Mouse (Mus musculus): Measurements from ENCODE around the gene Bcl2l1. TPM values are rescaled to one million over a fixed set of nuclear protein-coding genes. Genes with fewer than 3 reads are reported as not detected.

Gene Bcl2l1
- polyA plus RNA-seq, 1 experiment from 2014 or later, result 179 TPM

GRCm38 (mm10) chr2:152775357-152775756, 56.2 kb downstream of the Bcl2l1 start:
- ATAC-seq, result no peak
- 81% methylated on average over 4 of the region's 4 CpGs for WGBS

GRCm38 (mm10) chr2:152772231-152772630, 59.3 kb downstream of the Bcl2l1 start:
- no peak overlapping the region for H3K4me3 ChIP-seq (ENCODE audit: low read depth, low read length)
- ATAC-seq, result no peak
- H3K9ac ChIP-seq (ENCODE audit: low read length), result no peak overlapping the region
- H3K9me3 ChIP-seq (replicated peaks; ENCODE audit: control insufficient read depth, low read length), result no peaks in the 10 kb centered on the region
- H3K4me2 ChIP-seq (ENCODE audit: low read length), result no peak overlapping the region
- 21% methylated on average over 1 of the region's 1 CpGs for WGBS
- H3K27ac ChIP-seq (ENCODE audit: low read depth, low read length), result no peak overlapping the region
- no peaks in the 10 kb centered on the region for H3K4me1 ChIP-seq (ENCODE audit: control insufficient read depth, insufficient read depth, low read length)
- no peak for DNase-seq (ENCODE audit: low spot score)
- H3K27me3 ChIP-seq (replicated peaks; ENCODE audit: control insufficient read depth, insufficient read depth, low read length), result no peaks in the 10 kb centered on the region
- no peaks in the 10 kb centered on the region for H3K36me3 ChIP-seq (ENCODE audit: control insufficient read depth, insufficient read depth, low read length)

More at GRCm38 (mm10) chr2:152775357-152775756, 56.2 kb downstream of the Bcl2l1 start:
- H3K9ac ChIP-seq (ENCODE audit: low read length), result no peak overlapping the region
- no peaks in the 10 kb centered on the region for H3K27me3 ChIP-seq (replicated peaks; ENCODE audit: control insufficient read depth, insufficient read depth, low read length)
- no peak for DNase-seq (ENCODE audit: low spot score)
- no peak overlapping the region for H3K4me3 ChIP-seq (ENCODE audit: low read depth, low read length)
- H3K36me3 ChIP-seq (ENCODE audit: control insufficient read depth, insufficient read depth, low read length), result peaks cover 15% of the 10 kb centered on the region; the same call in 1 of the 2 replicates
- H3K27ac ChIP-seq (ENCODE audit: low read depth, low read length), result no peak overlapping the region
- H3K4me1 ChIP-seq (ENCODE audit: control insufficient read depth, insufficient read depth, low read length), result no peaks in the 10 kb centered on the region
- no peak overlapping the region for H3K4me2 ChIP-seq (ENCODE audit: low read length)
- no peaks in the 10 kb centered on the region for H3K9me3 ChIP-seq (replicated peaks; ENCODE audit: control insufficient read depth, low read length)

- Histone ChIP-seq H3K9ac (ENCODE audit: low read length) (no peak overlapping the region), H3K27ac (ENCODE audit: low read depth, low read length) (no peak overlapping the region), H3K4me3 (ENCODE audit: low read depth, low read length) (no peak overlapping the region), H3K27me3 (replicated peaks; ENCODE audit: control insufficient read depth, insufficient read depth, low read length) (no peaks in the 10 kb centered on the region), H3K9me3 (replicated peaks; ENCODE audit: control insufficient read depth, low read length) (no peaks in the 10 kb centered on the region), H3K4me1 (ENCODE audit: control insufficient read depth, insufficient read depth, low read length) (no peaks in the 10 kb centered on the region), H3K4me2 (ENCODE audit: low read length) (no peak overlapping the region), H3K36me3 (ENCODE audit: control insufficient read depth, insufficient read depth, low read length) (no peaks in the 10 kb centered on the region)
- 88% methylated on average over 9 of the region's 9 CpGs for WGBS
- DNase-seq (ENCODE audit: low spot score) (no peak), ATAC-seq (no peak)
Measured at GRCm38 (mm10) chr2:152771571-152771970, 60.0 kb downstream of the Bcl2l1 start.

GRCm38 (mm10) chr2:152769677-152770076, 61.9 kb downstream of the Bcl2l1 start:
- no peak overlapping the region for H3K27ac ChIP-seq (ENCODE audit: low read depth, low read length)
- H3K27me3 ChIP-seq (replicated peaks; ENCODE audit: control insufficient read depth, insufficient read depth, low read length), result no peaks in the 10 kb centered on the region
- no peak overlapping the region for H3K9ac ChIP-seq (ENCODE audit: low read length)
- WGBS, result 93% methylated on average over 7 of the region's 7 CpGs
- H3K4me2 ChIP-seq (ENCODE audit: low read length), result no peak overlapping the region
- H3K9me3 ChIP-seq (replicated peaks; ENCODE audit: control insufficient read depth, low read length), result no peaks in the 10 kb centered on the region
- no peaks in the 10 kb centered on the region for H3K36me3 ChIP-seq (ENCODE audit: control insufficient read depth, insufficient read depth, low read length)
- DNase-seq (ENCODE audit: low spot score), result no peak
- no peak overlapping the region for H3K4me3 ChIP-seq (ENCODE audit: low read depth, low read length)
- no peak for ATAC-seq
- peaks cover 2% of the 10 kb centered on the region; the same call in 1 of the 2 replicates for H3K4me1 ChIP-seq (ENCODE audit: control insufficient read depth, insufficient read depth, low read length)

GRCm38 (mm10) chr2:152767618-152768271, 63.8 kb downstream of the Bcl2l1 start:
- Histone ChIP-seq H3K36me3 (ENCODE audit: control insufficient read depth, insufficient read depth, low read length) (no peaks in the 10 kb centered on the region), H3K4me1 (ENCODE audit: control insufficient read depth, insufficient read depth, low read length) (peaks cover 2% of the 10 kb centered on the region; the same call in 1 of the 2 replicates), H3K27ac (ENCODE audit: low read depth, low read length) (no peak overlapping the region), H3K27me3 (replicated peaks; ENCODE audit: control insufficient read depth, insufficient read depth, low read length) (no peaks in the 10 kb centered on the region), H3K9ac (ENCODE audit: low read length) (no peak overlapping the region), H3K9me3 (replicated peaks; ENCODE audit: control insufficient read depth, low read length) (no peaks in the 10 kb centered on the region), H3K4me2 (ENCODE audit: low read length) (no peak overlapping the region), H3K4me3 (ENCODE audit: low read depth, low read length) (no peak overlapping the region)
- WGBS, result 62% methylated on average over 12 of the region's 12 CpGs
- ATAC-seq, result peak; percentile 35; the same call in 1 of the 2 replicates
- DNase-seq (ENCODE audit: low spot score), result peak; percentile 27

- no peak overlapping the region for H3K9ac ChIP-seq (ENCODE audit: low read length)
- H3K9me3 ChIP-seq (replicated peaks; ENCODE audit: control insufficient read depth, low read length), result no peaks in the 10 kb centered on the region
- DNase-seq (ENCODE audit: low spot score) (peak; percentile 70), ATAC-seq (peak; percentile 24; the same call in 1 of the 2 replicates)
- 26% methylated on average over 25 of the region's 25 CpGs for WGBS
- no peak overlapping the region for H3K4me3 ChIP-seq (ENCODE audit: low read depth, low read length)
- peaks cover 2% of the 10 kb centered on the region; the same call in 1 of the 2 replicates for H3K4me1 ChIP-seq (ENCODE audit: control insufficient read depth, insufficient read depth, low read length)
- H3K4me2 ChIP-seq (ENCODE audit: low read length), result no peak overlapping the region
- no peaks in the 10 kb centered on the region for H3K27me3 ChIP-seq (replicated peaks; ENCODE audit: control insufficient read depth, insufficient read depth, low read length)
- H3K36me3 ChIP-seq (ENCODE audit: control insufficient read depth, insufficient read depth, low read length), result no peaks in the 10 kb centered on the region
- no peak overlapping the region for H3K27ac ChIP-seq (ENCODE audit: low read depth, low read length)
Measured at GRCm38 (mm10) chr2:152766387-152767123, 65.0 kb downstream of the Bcl2l1 start.

- 13% methylated on average over 7 of the region's 7 CpGs for WGBS
- no peaks in the 10 kb centered on the region for H3K27me3 ChIP-seq (replicated peaks; ENCODE audit: control insufficient read depth, insufficient read depth, low read length)
- no peaks in the 10 kb centered on the region for H3K36me3 ChIP-seq (ENCODE audit: control insufficient read depth, insufficient read depth, low read length)
- peak overlapping the region; percentile 37; the same call in 1 of the 2 replicates for H3K9ac ChIP-seq (ENCODE audit: low read length)
- peak overlapping the region; percentile 37; the same call in 1 of the 2 replicates for H3K4me2 ChIP-seq (ENCODE audit: low read length)
- H3K4me1 ChIP-seq (ENCODE audit: control insufficient read depth, insufficient read depth, low read length), result peaks cover 2% of the 10 kb centered on the region; the same call in 1 of the 2 replicates
- peak; percentile 19 for DNase-seq (ENCODE audit: low spot score)
- H3K9me3 ChIP-seq (replicated peaks; ENCODE audit: control insufficient read depth, low read length), result no peaks in the 10 kb centered on the region
- ATAC-seq, result peak; percentile 33; the same call in 1 of the 2 replicates
- no peak overlapping the region for H3K27ac ChIP-seq (ENCODE audit: low read depth, low read length)
- H3K4me3 ChIP-seq (ENCODE audit: low read depth, low read length), result no peak overlapping the region
Measured at GRCm38 (mm10) chr2:152765045-152765674, 66.4 kb downstream of the Bcl2l1 start.

- DNase-seq (ENCODE audit: low spot score), result peak; percentile 45
- H3K27me3 ChIP-seq (replicated peaks; ENCODE audit: control insufficient read depth, insufficient read depth, low read length), result no peaks in the 10 kb centered on the region
- peak; percentile 30 for ATAC-seq
- WGBS, result 4% methylated on average over 14 of the region's 14 CpGs
- H3K4me2 ChIP-seq (ENCODE audit: low read length), result peak overlapping the region; percentile 37; the same call in 1 of the 2 replicates
- H3K36me3 ChIP-seq (ENCODE audit: control insufficient read depth, insufficient read depth, low read length), result no peaks in the 10 kb centered on the region
- peak overlapping the region; percentile 37; the same call in 1 of the 2 replicates for H3K9ac ChIP-seq (ENCODE audit: low read length)
- peaks cover 2% of the 10 kb centered on the region; the same call in 1 of the 2 replicates for H3K4me1 ChIP-seq (ENCODE audit: control insufficient read depth, insufficient read depth, low read length)
- 0 out of 2 replicates have a peak overlapping the region, but pooled peaks have one; percentile 5 for H3K4me3 ChIP-seq (ENCODE audit: low read depth, low read length)
- H3K9me3 ChIP-seq (replicated peaks; ENCODE audit: control insufficient read depth, low read length), result no peaks in the 10 kb centered on the region
- H3K27ac ChIP-seq (ENCODE audit: low read depth, low read length), result no peak overlapping the region
Measured at GRCm38 (mm10) chr2:152764172-152765044, 67.1 kb downstream of the Bcl2l1 start.

Data from forebrain, embryonic 14.5 days (tissue).